Mouse (Mus musculus): Measurements from ENCODE around the gene Frmpd4. TPM values are rescaled to one million over a fixed set of nuclear protein-coding genes. Genes with fewer than 3 reads are reported as not detected.

The Frmpd4 gene
- polyA plus RNA-seq, 1 experiment from 2014 or later, result not detected

- Histone ChIP-seq H3K36me3 (no peaks in the 10 kb centered on the region), H3K4me2 (no peak overlapping the region), H3K9ac (no peak overlapping the region), H3K9me3 (replicated peaks) (no peaks in the 10 kb centered on the region), H3K4me1 (replicated peaks) (no peaks in the 10 kb centered on the region), H3K4me3 (replicated peaks) (no peak overlapping the region), H3K27me3 (no peaks in the 10 kb centered on the region), H3K27ac (no peak overlapping the region)
- WGBS (ENCODE audit: insufficient replicate concordance), result 55% methylated on average over 3 of the region's 3 CpGs
- ATAC-seq (ENCODE audit: low read depth) (no peak), DNase-seq (no peak)
Observed at GRCm38 (mm10) chrX:167523151-167523550, 1053.9 kb downstream of the Frmpd4 start.

GRCm38 (mm10) chrX:167522528-167522927 is 1054.5 kb downstream of the Frmpd4 start:
- H3K4me2 ChIP-seq, result no peak overlapping the region
- H3K36me3 ChIP-seq, result no peaks in the 10 kb centered on the region
- no peaks in the 10 kb centered on the region for H3K9me3 ChIP-seq (replicated peaks)
- no peak for DNase-seq
- no peaks in the 10 kb centered on the region for H3K27me3 ChIP-seq
- 54% methylated on average over 4 of the region's 4 CpGs for WGBS (ENCODE audit: insufficient replicate concordance)
- no peak overlapping the region for H3K27ac ChIP-seq
- H3K4me1 ChIP-seq (replicated peaks), result no peaks in the 10 kb centered on the region
- no peak overlapping the region for H3K9ac ChIP-seq
- no peak for ATAC-seq (ENCODE audit: low read depth)
- H3K4me3 ChIP-seq (replicated peaks), result no peak overlapping the region

DNA sequence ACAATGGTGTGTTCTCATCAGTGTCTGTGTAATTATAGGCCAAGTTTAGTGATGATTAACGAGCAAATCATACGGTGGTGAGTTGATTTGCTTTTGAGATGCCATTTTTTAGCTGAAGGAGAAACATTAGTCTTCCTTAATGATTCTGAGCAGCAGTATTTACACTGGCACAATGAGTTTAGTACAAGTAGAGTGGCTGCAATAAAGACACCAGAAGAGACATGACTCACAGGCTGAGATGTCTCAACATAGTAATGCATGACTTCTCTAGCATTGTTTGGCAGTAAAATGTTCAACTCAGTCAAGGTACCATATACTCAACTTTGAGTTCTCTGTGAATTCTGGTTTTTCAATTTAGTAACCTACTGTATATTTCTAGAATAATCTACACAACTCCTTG is 1058.6 kb downstream of the Frmpd4 start:
- Histone ChIP-seq H3K4me3 (replicated peaks) (no peak overlapping the region), H3K9ac (no peak overlapping the region), H3K27me3 (no peaks in the 10 kb centered on the region), H3K36me3 (no peaks in the 10 kb centered on the region), H3K9me3 (replicated peaks) (no peaks in the 10 kb centered on the region), H3K4me2 (no peak overlapping the region), H3K27ac (no peak overlapping the region), H3K4me1 (replicated peaks) (no peaks in the 10 kb centered on the region)
- DNase-seq, result no peak
- WGBS (ENCODE audit: insufficient replicate concordance), result 71% methylated on average over 2 of the region's 2 CpGs
- no peak for ATAC-seq (ENCODE audit: low read depth)

DNA sequence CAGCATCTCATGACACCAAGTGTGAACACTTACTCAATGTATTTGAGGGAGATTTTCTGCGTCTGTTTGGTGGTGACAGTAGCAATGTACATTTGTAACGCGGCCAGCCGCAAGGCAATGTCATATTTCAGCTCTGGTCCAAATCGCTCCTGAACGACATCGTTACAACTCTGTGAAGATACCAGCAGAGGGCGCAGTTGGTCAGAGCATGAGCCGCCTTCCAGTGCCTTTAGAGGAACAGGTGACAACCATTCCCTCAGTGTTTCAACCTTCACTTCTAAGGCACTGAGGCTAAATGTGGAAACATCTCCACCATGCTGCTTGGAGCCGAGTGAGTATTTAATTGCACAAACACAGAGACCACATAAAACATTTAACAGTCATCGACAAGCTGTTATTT is 1079.3 kb downstream of the Frmpd4 start:
- DNase-seq (peak; percentile 1), ATAC-seq (ENCODE audit: low read depth) (no peak)
- Histone ChIP-seq H3K27me3 (no peaks in the 10 kb centered on the region), H3K4me3 (replicated peaks) (no peak overlapping the region), H3K4me2 (no peak overlapping the region), H3K4me1 (replicated peaks) (no peaks in the 10 kb centered on the region), H3K36me3 (no peaks in the 10 kb centered on the region), H3K27ac (no peak overlapping the region), H3K9me3 (replicated peaks) (no peaks in the 10 kb centered on the region), H3K9ac (no peak overlapping the region)
- WGBS (ENCODE audit: insufficient replicate concordance), result 32% methylated on average over 11 of the region's 11 CpGs

- Histone ChIP-seq H3K27ac (no peak overlapping the region), H3K36me3 (no peaks in the 10 kb centered on the region)
- ATAC-seq (ENCODE audit: low read depth), result no peak
Observed at GRCm38 (mm10) chrX:167492265-167492664, 1084.8 kb downstream of the Frmpd4 start.

GRCm38 (mm10) chrX:167491589-167492207 is 1085.3 kb downstream of the Frmpd4 start:
- H3K4me2 ChIP-seq, result no peak overlapping the region
- no peak for DNase-seq
- no peak overlapping the region for H3K4me3 ChIP-seq (replicated peaks)
- ATAC-seq (ENCODE audit: low read depth), result no peak
- 17% methylated on average over 1 of the region's 1 CpGs for WGBS (ENCODE audit: insufficient replicate concordance)
- H3K9me3 ChIP-seq (replicated peaks), result no peaks in the 10 kb centered on the region
- H3K27ac ChIP-seq, result no peak overlapping the region
- H3K9ac ChIP-seq, result no peak overlapping the region
- H3K4me1 ChIP-seq (replicated peaks), result no peaks in the 10 kb centered on the region
- no peaks in the 10 kb centered on the region; the same call in 1 of the 2 replicates for H3K27me3 ChIP-seq
- H3K36me3 ChIP-seq, result no peaks in the 10 kb centered on the region

More at GRCm38 (mm10) chrX:167492265-167492664, 1084.8 kb downstream of the Frmpd4 start:
- WGBS (ENCODE audit: insufficient replicate concordance), result 63% methylated on average over 1 of the region's 1 CpGs
- H3K9me3 ChIP-seq (replicated peaks), result no peaks in the 10 kb centered on the region
- no peak overlapping the region for H3K4me3 ChIP-seq (replicated peaks)
- H3K27me3 ChIP-seq, result no peaks in the 10 kb centered on the region; the same call in 1 of the 2 replicates
- H3K4me2 ChIP-seq, result no peak overlapping the region
- no peaks in the 10 kb centered on the region for H3K4me1 ChIP-seq (replicated peaks)
- no peak for DNase-seq
- no peak overlapping the region for H3K9ac ChIP-seq

DNA sequence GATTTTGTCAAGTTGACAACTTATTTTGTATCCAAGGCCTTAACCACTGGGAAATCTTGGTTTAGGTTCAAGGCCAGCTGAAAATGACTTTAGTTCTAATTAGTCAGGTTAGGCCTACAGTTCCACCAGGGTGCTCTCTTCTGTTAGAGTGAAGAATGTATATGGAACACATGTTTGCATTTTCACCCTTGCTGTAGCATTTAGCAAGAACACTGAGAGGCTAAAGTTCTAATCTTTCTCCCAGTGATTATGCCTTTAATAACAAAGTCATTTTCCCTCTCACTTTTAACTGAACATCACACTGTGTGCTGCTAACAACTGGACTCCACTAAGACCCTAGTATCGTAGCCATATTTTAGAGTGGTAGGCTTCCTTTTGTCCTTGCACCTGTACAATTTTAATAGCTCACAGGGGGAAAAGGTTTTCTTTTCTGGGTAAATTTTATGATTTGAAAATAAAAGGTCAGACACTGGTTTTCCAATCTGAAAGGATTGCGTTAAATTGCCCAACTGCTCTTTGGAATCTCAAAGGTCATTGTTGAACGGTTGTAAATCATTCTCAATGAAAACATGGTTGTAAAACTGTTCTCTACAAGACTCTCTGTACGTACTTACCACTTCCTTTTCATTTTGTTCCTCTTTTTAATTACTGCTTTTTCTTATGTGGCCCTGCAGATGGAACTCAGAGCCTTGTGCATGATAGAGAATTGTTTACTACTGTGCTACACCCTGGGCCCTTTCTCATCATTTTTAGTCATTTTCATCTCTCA is 1093.4 kb downstream of the Frmpd4 start:
- Histone ChIP-seq H3K9me3 (replicated peaks) (no peaks in the 10 kb centered on the region), H3K27me3 (no peaks in the 10 kb centered on the region; the same call in 1 of the 2 replicates), H3K4me3 (replicated peaks) (no peak overlapping the region), H3K9ac (no peak overlapping the region), H3K27ac (no peak overlapping the region), H3K4me1 (replicated peaks) (no peaks in the 10 kb centered on the region), H3K36me3 (no peaks in the 10 kb centered on the region), H3K4me2 (no peak overlapping the region)
- DNase-seq (no peak), ATAC-seq (ENCODE audit: low read depth) (no peak)
- WGBS (ENCODE audit: insufficient replicate concordance), result 40% methylated on average over 4 of the region's 4 CpGs

DNA sequence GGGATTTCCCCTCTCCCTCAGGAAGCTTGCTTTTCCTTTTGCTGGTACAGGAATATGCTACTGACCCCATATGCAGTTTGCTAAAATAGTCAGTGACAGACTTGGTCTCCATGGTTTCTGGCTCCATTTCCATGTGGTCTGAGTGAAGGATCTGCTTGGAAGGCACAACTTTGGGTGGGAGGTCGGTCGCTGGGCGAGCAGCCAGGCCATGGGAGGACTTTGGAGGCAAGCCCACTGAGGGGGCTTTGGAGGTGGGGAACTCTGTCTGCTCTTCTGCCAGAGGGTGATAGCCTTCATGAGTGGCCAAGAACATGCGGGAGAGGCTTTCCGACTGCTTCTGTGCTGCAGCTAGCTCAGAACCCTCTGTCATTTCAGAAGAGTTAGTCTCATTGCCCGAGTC is 1099.4 kb downstream of the Frmpd4 start:
- Histone ChIP-seq H3K27me3 (no peaks in the 10 kb centered on the region), H3K9ac (no peak overlapping the region), H3K36me3 (no peaks in the 10 kb centered on the region), H3K4me1 (replicated peaks) (no peaks in the 10 kb centered on the region), H3K4me3 (replicated peaks) (no peak overlapping the region), H3K4me2 (no peak overlapping the region), H3K9me3 (replicated peaks) (no peaks in the 10 kb centered on the region), H3K27ac (no peak overlapping the region)
- ATAC-seq (ENCODE audit: low read depth), result no peak
- DNase-seq, result no peak
- 68% methylated on average over 6 of the region's 6 CpGs for WGBS (ENCODE audit: insufficient replicate concordance)

DNA sequence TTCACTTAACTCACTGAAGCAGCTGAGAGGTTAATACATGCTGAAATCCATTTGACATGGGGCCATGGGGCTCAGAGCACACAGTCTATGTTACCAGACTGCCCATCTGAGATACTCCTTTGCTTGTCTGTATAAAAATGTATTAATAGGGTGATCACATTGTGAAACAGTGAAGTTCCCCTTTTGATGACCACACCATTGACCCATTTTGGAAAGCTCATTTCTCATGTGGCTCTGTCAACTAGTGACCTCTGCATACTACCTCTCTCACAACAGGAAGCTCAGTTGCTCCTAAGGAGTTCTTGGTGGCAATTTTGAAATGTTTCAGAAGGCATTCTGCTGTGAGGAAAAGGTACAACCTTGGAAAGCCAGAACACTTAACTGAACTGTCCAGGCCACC is 1142.1 kb downstream of the Frmpd4 start:
- Histone ChIP-seq H3K4me2 (no peak overlapping the region), H3K36me3 (no peaks in the 10 kb centered on the region), H3K9me3 (replicated peaks) (no peaks in the 10 kb centered on the region), H3K27me3 (no peaks in the 10 kb centered on the region), H3K4me1 (replicated peaks) (no peaks in the 10 kb centered on the region), H3K4me3 (replicated peaks) (no peak overlapping the region), H3K9ac (no peak overlapping the region), H3K27ac (no peak overlapping the region)
- DNase-seq (no peak), ATAC-seq (ENCODE audit: low read depth) (no peak)

DNA sequence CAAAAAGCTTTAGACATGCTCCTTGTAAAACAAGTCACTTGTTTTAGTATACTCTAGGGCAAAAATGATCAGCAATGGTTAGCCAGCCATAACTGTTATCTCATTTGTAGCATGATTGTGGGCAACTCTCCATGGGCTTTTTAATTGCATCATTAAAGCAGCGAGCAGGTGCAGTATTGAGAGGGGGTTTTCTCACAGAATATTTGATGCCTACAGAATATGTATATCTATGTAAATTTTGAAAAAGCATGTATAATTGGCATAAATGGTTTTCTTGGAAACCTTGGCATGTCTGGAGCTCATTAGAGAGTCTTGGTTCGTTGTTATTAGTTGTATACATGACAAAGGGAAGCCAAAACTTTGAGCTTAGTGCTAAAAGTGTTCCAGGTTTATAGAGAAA is 1143.1 kb downstream of the Frmpd4 start:
- Histone ChIP-seq H3K4me3 (replicated peaks) (no peak overlapping the region), H3K9me3 (replicated peaks) (no peaks in the 10 kb centered on the region), H3K27me3 (no peaks in the 10 kb centered on the region), H3K9ac (no peak overlapping the region), H3K4me1 (replicated peaks) (no peaks in the 10 kb centered on the region), H3K4me2 (no peak overlapping the region), H3K27ac (no peak overlapping the region), H3K36me3 (no peaks in the 10 kb centered on the region)
- DNase-seq, result no peak
- 43% methylated on average over 2 of the region's 2 CpGs for WGBS (ENCODE audit: insufficient replicate concordance)
- no peak for ATAC-seq (ENCODE audit: low read depth)

Data from liver, embryonic 13.5 days (tissue).